Mouse (Mus musculus) cerebellum, adult 11 months (tissue): Measurements from ENCODE around the gene Ciz1.

Experiments used
- DNase-seq: peaks from one replicate; pipeline ENCODE4 v3.0.0; 2022

Ciz1 gene

DNA sequence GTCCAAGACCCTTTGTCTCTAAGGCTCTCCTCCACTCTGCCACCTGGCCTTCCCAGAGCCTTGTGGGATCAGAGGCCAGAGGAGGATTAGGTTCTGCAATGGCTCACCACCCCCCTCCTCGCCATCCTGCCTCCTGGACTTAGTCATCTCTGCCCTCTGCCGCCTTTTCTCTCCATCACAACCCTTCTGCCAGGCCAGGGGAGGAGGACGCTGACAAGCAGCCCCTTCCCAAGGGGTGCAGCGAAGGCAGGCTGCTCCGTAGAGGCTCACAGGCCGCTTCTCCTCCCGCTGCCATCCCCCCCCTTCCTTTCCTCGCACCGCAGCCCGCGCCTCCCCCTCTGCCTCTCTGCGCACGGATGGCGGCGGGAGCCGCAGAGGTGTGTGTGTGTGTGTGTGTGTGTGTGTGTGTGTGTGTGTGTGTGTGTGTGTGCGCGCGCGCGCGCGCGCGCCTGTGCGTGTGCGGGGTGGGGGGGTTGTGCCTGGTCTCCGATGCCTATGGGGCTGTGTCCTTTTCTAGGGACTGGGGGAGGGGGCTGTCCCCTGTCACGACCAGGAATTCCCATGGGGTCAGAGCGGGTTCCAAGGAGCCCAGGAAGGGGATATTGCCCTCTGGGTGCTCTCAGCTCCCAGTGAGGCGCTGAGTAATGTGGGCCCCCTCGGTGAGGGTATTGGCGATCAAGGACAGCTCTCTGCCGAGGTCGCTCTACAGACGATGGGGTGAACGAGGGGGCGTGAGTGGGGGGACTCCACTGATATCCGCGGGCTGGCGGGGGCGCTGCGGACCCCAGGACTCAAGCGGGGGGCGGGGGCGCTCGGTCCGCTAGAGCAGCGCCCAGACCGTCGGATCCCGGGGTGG, at the start of gene Ciz1:
Gene Ciz1 (plus strand): TSS at position 177 of the 856 bp plus-strand sequence.
- DNase-seq: peak; percentile 78

DNA sequence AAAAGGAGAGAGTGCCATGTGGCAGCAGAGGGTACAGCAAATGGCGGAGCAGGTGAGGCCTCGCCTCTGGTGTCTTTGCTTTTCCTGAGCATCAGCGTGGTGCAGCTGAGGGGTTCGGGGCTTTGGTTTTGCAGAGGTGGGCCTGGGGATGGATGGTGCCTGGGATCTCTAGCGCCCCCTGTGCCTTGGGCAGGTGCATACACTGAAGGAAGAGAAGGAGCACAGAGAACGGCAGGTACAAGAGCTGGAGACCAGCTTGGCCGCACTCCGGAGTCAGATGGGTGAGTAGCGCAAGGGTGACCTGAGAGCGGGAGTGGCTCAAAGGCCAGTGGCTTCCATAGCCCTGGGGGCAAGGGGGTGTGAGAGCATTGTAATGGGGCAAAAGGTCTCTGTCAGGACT, 49.2 kb upstream of the Ciz1 start:
- no peak for DNase-seq

GRCm38 (mm10) chr2:32304145-32304832, 47.8 kb upstream of the Ciz1 start:
- DNase-seq: peak; percentile 77

- DNase-seq: no peak
Observed at GRCm38 (mm10) chr2:32305668-32306067, 46.5 kb upstream of the Ciz1 start.

GRCm38 (mm10) chr2:32306176-32306575, 46.0 kb upstream of the Ciz1 start:
- no peak for DNase-seq

- DNase-seq: no peak
Observed at GRCm38 (mm10) chr2:32307247-32307798, 44.8 kb upstream of the Ciz1 start.

- DNase-seq: peak; percentile 74
Observed at GRCm38 (mm10) chr2:32307941-32308760, 44.0 kb upstream of the Ciz1 start.

DNA sequence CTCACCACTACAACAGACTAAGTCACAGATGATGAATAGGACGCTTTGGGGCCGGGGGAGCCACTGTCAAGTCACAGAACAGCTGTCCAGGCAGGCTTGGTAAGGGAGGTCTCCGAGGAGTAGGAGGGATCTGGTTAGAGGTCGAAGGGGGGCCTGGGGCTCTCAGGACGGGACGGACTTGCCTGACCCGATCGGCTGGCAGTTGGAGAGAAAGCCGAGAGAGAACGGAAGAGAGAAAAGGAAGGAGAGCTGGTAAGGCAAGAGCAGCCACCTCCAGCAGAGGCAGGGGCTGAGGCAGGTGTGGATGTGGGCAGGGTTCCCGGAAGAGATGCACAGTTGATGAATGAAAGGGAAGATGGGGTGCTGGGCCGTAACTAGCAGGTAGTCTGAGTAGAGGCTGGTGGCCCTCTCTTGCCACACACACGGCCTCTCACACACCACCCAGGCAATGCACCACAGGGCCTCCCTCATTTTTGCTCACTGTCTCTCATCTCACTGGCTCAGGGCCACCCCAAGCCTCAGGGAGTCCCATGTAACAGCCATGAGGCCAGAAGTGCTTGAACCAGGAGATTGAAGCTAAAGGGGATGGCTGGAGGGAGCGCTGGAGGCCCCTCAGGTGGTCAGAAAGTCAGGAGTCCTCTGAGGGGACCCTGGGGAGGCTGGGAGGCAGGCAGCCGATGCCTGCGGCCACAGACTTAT, 43.1 kb upstream of the Ciz1 start:
- DNase-seq: no peak

GRCm38 (mm10) chr2:32310096-32310845, 41.9 kb upstream of the Ciz1 start:
- DNase-seq: no peak

- DNase-seq: no peak
Observed at GRCm38 (mm10) chr2:32311443-32312317, 40.4 kb upstream of the Ciz1 start.

GRCm38 (mm10) chr2:32312318-32312964, 39.7 kb upstream of the Ciz1 start:
- no peak for DNase-seq

DNA sequence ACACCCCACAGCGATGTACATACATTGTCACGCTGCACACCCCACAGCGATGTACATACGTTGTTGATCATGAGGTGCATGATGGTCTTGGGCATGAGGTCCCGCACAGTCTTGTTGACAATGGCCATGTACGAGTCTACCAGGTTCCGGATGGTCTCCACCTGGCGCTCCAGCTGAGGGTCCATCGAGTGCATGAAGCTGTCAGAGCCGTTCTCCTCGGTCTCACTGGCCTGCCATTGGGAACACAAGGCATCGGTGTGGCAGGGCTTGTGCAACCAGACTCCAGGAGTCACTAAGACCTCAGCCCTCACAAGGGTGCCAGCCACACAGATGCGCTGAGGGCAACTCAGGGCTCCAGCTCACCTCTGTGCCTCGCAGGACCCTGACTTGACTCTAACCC, 37.3 kb upstream of the Ciz1 start:
- DNase-seq: no peak

DNA sequence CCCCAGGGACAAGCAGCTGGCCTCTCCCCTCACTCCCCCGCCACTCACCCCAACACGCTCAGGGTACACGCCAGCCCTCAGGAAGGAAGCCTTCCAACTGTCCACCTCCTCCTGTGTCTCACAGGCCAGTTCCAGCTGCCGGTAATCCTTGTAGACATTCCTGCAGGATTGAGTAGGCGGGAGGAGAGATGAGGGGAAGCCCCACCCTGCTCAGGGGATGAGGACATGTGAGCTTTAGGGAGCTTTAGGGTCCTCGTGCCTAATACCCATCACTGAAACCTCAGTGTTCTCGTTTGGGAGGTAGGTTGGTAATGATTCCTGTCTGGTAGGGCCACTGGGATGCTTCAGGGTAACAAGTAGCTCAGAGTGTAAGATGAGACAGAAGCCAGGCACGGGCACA, 36.4 kb upstream of the Ciz1 start:
- no peak for DNase-seq

DNA sequence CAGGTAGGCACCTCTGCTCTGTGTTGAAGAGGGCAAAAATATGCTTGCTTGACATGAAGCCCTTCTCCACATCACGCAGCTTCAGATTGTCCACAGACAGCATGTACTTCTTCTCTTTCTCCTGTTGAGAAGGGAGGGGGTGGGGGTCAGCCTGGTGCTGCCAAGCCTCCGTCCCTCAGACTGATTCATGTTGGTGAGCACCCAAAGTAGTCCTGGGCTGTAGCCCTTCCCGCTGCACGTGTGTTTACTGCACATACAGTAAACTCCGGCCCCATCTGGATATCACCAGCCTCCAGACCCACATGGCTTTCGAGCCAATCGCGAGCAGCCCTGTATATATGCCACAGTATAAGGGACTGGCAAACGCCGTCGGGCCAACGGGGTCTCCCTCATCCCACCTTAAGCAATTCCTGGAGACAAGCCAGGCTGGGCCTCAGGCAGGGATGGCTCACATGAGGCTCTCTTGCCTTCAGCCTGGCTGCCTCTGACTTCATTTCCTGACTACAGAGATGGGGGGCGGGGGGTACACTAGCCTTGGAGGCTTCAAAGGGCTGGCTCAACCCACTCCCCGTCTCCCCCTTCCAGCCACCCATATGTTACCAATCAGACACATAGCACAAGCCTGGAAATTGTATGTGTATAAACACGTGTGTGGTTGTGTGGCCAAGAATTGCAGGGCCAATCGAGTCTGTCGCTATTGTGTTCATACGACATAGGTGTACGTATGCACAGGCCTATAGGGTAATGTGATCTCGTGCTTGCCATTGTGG, 35.1 kb upstream of the Ciz1 start:
- no peak for DNase-seq

DNA sequence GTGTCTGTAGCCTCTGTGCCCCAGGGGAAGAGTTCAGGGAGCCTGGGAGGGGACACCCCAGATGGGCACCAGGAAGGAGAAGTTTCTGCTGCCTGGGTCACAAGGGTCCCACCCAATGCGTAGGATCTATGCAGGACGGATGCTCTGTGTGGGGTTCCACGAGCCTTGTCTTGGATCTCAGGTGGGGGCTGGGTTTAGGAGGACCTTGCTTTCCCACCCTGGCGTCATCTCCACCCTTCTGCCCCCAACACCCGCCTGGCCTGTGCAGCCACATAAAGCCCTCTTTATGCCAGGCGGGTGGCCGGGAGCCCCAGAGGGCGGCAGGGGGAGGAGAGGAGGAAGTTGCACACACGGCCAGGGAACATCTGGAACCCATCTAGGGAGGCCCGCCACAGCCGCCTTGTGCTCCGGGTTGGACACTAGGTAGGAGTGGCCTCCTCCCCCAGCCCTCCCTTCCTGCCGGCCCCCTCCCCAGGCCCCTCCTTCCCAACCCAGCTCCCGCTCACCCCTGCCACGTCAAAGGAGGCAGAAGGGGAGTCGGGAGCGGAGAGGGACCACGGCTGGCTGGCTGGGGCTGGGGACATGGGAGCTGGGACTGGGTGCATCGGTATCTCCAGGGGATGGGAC, 34.2 kb upstream of the Ciz1 start:
- DNase-seq: no peak

- no peak for DNase-seq
Observed at GRCm38 (mm10) chr2:32318709-32319585, 33.2 kb upstream of the Ciz1 start.
